Mouse (Mus musculus): ENCODE measurements around the gene Dok3.

GRCm38 (mm10) chr13:55563266-55563879 lies 34.3 kb upstream of the Dok3 start:
- TF ChIP-seq CTCF (conservative IDR thresholded peaks at IDR 0.05; ENCODE audit: insufficient read depth, insufficient read length, low read depth, low read length) (no peak), POLR2A (IDR thresholded peaks at IDR 0.05; ENCODE audit: low read depth, low read length) (no peak)
